In genomic region chr8:61628938-61629630, GRCm38 (mm10) we compare ENCODE assay signal across 14 mouse cellular contexts.
A peak's percentile ranks its signal among the peaks of the same experiment; 100 is the strongest.
DNase-seq lines count a peak whose midpoint lies in the region; ATAC-seq lines count a peak whose summit lies in the region.
"Had no signal": no experiment of that assay in that cellular context is flagged by ENCODE, and none has a peak within 500 bp of the region (broad histone marks: within the 10 kb centered on the region; RNA-seq: fewer than 3 reads in every experiment).

No protein-coding gene starts in this region.

- H3K9me3 ChIP-seq in limb, embryonic 15.5 days: no peaks in the 10 kb centered on the region

- peaks cover 3% of the 10 kb centered on the region; the same call in 1 of the 2 replicates for H3K4me1 ChIP-seq in brown adipose tissue, adult 24 weeks (ENCODE audit: control insufficient read depth, insufficient read depth, insufficient read length, low read length)
- peaks cover 5% of the 10 kb centered on the region for H3K4me1 ChIP-seq in limb, embryonic 15.5 days

- DNase-seq in lung, postnatal 10 days: peak; percentile 28
- DNase-seq in lung, postnatal 14 days: no peak
- peak; percentile 66 for DNase-seq in forelimb bud, embryonic 11.5 days (ENCODE audit: low read depth, low spot score)
- DNase-seq in layer of hippocampus, adult 8-10 months (ENCODE audit: low spot score in 2 of 2): no peak
- DNase-seq in layer of hippocampus, postnatal 10 days (ENCODE audit: low spot score in 2 of 2): no peak
- DNase-seq: cerebellum, postnatal 25 days; layer of hippocampus, adult 9-11 months; lung, embryonic 14.5 days; thymus, postnatal 14 days had no signal

- no peak overlapping the region for H3K4me2 ChIP-seq in limb, embryonic 15.5 days
- H3K4me2 ChIP-seq: lung, embryonic 14.5 days had no signal

- no peak for ATAC-seq in limb, embryonic 15.5 days (ENCODE audit: insufficient number of reproducible peaks, low FRiP score, low TSS enrichment, low read depth)
- no peak for ATAC-seq in CD4-positive, CD25-positive, alpha-beta regulatory T cell, adult 4 months

- 70% methylated on average over 3 of the region's 3 CpGs for WGBS in limb, embryonic 15.5 days

- no peak overlapping the region for H3K4me3 ChIP-seq in brown adipose tissue, adult 24 weeks (ENCODE audit: insufficient read depth, low read depth, low read length)
- H3K4me3 ChIP-seq in limb, embryonic 15.5 days: no peak overlapping the region

- no peaks in the 10 kb centered on the region for H3K27me3 ChIP-seq in limb, embryonic 15.5 days
- H3K27me3 ChIP-seq: CH12.LX had no signal

- no peaks in the 10 kb centered on the region for H3K36me3 ChIP-seq in limb, embryonic 15.5 days

- H3K27ac ChIP-seq in brown adipose tissue, adult 24 weeks (replicated peaks; ENCODE audit: low read depth, low read length): 0 out of 2 replicates have a peak overlapping the region, but pooled peaks have one; percentile 36
- H3K27ac ChIP-seq in limb, embryonic 15.5 days: 0 out of 2 replicates have a peak overlapping the region, but pooled peaks have one; percentile 17
- H3K27ac ChIP-seq: kidney, postnatal 0 days had no signal

- no peak overlapping the region for H3K9ac ChIP-seq in limb, embryonic 15.5 days
- H3K9ac ChIP-seq: lung, embryonic 14.5 days had no signal

Comparison
In these comparisons a context has a peak if more than half of its experiments do, and no peak if none do; other contexts are left out.
1. DNase-seq: peak in lung, postnatal 10 days (single experiment) and forelimb bud, embryonic 11.5 days (single experiment); none in lung, postnatal 14 days (single experiment), layer of hippocampus, adult 8-10 months (0 of 2) and layer of hippocampus, postnatal 10 days (0 of 2).